Mouse (Mus musculus) midbrain, embryonic 11.5 days (tissue): ENCODE data around the gene Cenpb. TPM values are rescaled to one million over a fixed set of nuclear protein-coding genes. Genes with fewer than 3 reads are reported as not detected.

Experiments used
- ATAC-seq: fragments of 200-750 bp; cut with Nextera tagmentation; 2 replicates; pipeline ENCODE4 v1.8.0; 2017; ENCODE audit warnings: moderate TSS enrichment, moderate library complexity; ENCODE audit not compliant: low FRiP score
- DNase-seq: peaks from one replicate; pipeline ENCODE4 v3.0.0; 2015; ENCODE audit warnings: low spot score; ENCODE audit errors: missing footprints
- H3K27ac ChIP-seq: fragments of 300-500 bp; sonication (generic); 2 replicates; pipeline ENCODE4 v1.5.1; 2014; ENCODE audit warnings: low read depth, low read length
- H3K27me3 ChIP-seq: fragments of 300-500 bp; sonication (generic); 2 replicates; pipeline ENCODE4 v1.6.1; 2014; ENCODE audit warnings: mild to moderate bottlenecking, low read length, moderate library complexity, mixed read lengths; ENCODE audit not compliant: control insufficient read depth, insufficient read depth
- H3K36me3 ChIP-seq: fragments of 300-500 bp; sonication (generic); 2 replicates; pipeline ENCODE4 v1.6.1; 2014; ENCODE audit warnings: mild to moderate bottlenecking, low read length, moderate library complexity, mixed read lengths; ENCODE audit not compliant: control insufficient read depth, insufficient read depth
- H3K4me1 ChIP-seq: fragments of 300-500 bp; sonication (generic); 2 replicates; pipeline ENCODE4 v1.6.1; 2014; ENCODE audit warnings: low read length; ENCODE audit not compliant: control insufficient read depth, insufficient read depth
- H3K4me2 ChIP-seq: fragments of 300-500 bp; sonication (generic); 2 replicates; pipeline ENCODE4 v1.6.1; 2014; ENCODE audit warnings: mild to moderate bottlenecking, moderate library complexity
- H3K4me3 ChIP-seq: fragments of 300-500 bp; sonication (generic); 2 replicates; pipeline ENCODE4 v1.5.1; 2014; ENCODE audit warnings: low read depth, low read length
- H3K9ac ChIP-seq: fragments of 300-500 bp; sonication (generic); 2 replicates; pipeline ENCODE4 v1.6.1; 2014; ENCODE audit warnings: low read length
- H3K9me3 ChIP-seq: fragments of 300-500 bp; sonication (generic); 2 replicates; pipeline ENCODE4 v1.6.1; 2016; ENCODE audit warnings: low read length; ENCODE audit not compliant: control insufficient read depth
- WGBS: fragments of 180-500 bp; shearing (Covaris S2); extraction: QIAGEN DNeasy Blood & Tissue Kit; methylation state at CpG from one replicate; pipeline ENCODE4 v1.1.7; 2014; 5-methylcytosine and 5-hydroxymethylcytosine counted together
- polyA plus RNA-seq: library from polyadenylated mRNA; unstranded; fragments of >200 nt; fragmentation: Nextera tagmentation; extraction: Ambion mirVana; gene quantifications from 2 replicates; pipeline ENCODE4 v1.2.1, GENCODE M21; 2014

Cenpb gene
- polyA plus RNA-seq, 1 experiment from 2014 or later, result 9.5 TPM

DNA sequence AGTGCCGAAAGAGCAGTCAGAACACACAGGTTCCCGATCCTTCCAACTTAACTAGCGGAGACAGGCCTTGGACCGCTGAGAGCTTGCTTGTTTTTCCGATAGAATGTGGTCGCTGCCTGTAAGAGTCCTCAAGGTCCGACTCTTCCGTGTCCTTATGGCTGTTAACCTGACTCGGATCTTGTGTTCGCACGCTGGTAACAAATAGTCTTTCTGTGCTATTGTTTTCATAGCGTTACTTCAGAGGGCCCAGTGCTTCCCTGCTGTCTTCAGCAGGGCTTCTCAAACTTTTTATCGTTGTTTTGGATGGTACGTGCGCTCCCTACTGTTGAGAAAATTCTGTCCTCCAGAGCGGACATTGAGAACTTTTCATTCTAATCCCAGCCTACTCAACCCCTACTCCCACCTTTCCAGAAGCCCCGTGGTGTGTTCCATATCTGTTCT is 19.2 kb downstream of the Cenpb start:
- Histone ChIP-seq H3K9me3 (no peaks in the 10 kb centered on the region), H3K27ac (peak overlapping the region; percentile 90), H3K36me3 (no peaks in the 10 kb centered on the region), H3K9ac (peak overlapping the region; percentile 72), H3K4me2 (peak overlapping the region; percentile 68), H3K27me3 (no peaks in the 10 kb centered on the region), H3K4me3 (peak overlapping the region; percentile 63), H3K4me1 (peaks cover 20% of the 10 kb centered on the region)
- ATAC-seq, result no peak
- 1% methylated on average over 17 of the region's 17 CpGs for WGBS
- DNase-seq, result no peak

GRCm38 (mm10) chr2:131159938-131160581 is 19.8 kb downstream of the Cenpb start, which contains the start of gene 1700037H04Rik:
Gene 1700037H04Rik, minus strand, starts transcription at chr2:131160081.
- under 1% methylated on average over 54 of the region's 54 CpGs for WGBS
- Histone ChIP-seq H3K36me3 (no peaks in the 10 kb centered on the region), H3K9ac (peak within 1 kb of the TSS; percentile 72), H3K4me3 (peak within 1 kb of the TSS; percentile 63), H3K9me3 (no peaks in the 10 kb centered on the region), H3K27ac (peak within 1 kb of the TSS; percentile 90), H3K27me3 (no peaks in the 10 kb centered on the region), H3K4me2 (peak within 1 kb of the TSS; percentile 85), H3K4me1 (peaks cover 20% of the 10 kb centered on the region)
- peak; percentile 97 for ATAC-seq
- peak; percentile 99 for DNase-seq

DNA sequence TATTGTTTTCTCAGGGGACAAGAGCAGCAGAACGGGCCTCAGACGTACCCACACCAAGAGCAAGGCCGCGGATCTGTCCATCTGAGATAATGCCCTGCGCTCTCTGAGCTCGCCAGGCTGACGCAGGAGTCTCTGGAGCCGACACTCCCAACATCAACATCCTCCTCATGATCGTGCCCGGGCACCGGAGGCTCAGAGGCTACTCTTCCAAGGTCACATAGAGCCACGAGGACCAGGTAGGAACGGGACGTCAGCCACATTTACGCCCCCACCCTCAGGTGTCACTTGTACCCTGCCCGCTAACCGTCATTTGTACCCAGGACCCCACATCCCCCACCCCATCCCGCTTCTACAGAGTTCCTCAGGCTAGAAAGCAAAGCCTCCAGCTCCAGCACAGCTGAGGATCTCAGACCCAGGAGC is 20.4 kb downstream of the Cenpb start:
- Histone ChIP-seq H3K9me3 (no peaks in the 10 kb centered on the region), H3K4me3 (peak overlapping the region; percentile 63), H3K27ac (peak overlapping the region; percentile 32; the same call in 1 of the 2 replicates), H3K4me1 (peaks cover 20% of the 10 kb centered on the region), H3K36me3 (no peaks in the 10 kb centered on the region), H3K9ac (peak overlapping the region; percentile 69), H3K4me2 (peak overlapping the region; percentile 85), H3K27me3 (no peaks in the 10 kb centered on the region)
- DNase-seq, result no peak
- ATAC-seq, result peak; percentile 74
- under 1% methylated on average over 18 of the region's 18 CpGs for WGBS

DNA sequence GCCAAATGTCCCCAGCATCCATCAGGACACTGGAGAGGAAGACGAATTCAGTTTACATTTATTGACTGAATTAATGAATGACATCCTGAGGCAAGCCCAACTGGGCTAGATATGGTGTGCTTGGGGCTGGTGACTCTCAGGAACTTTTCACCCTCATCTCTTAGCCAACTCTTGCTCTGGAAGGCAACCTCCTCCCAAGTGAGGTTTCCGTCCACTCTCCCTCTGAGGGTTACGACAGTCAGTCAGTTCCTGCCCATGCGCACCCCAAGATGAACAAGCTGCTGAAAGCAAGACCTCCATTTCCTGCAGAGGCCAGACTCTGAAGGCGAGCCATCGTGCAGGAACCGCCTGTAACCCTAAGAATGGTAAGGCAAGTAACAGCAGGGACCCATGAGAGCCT is 22.9 kb downstream of the Cenpb start:
- Histone ChIP-seq H3K4me2 (no peak overlapping the region), H3K27me3 (no peaks in the 10 kb centered on the region), H3K36me3 (peaks cover 5% of the 10 kb centered on the region; the same call in 1 of the 2 replicates), H3K4me3 (no peak overlapping the region), H3K9me3 (no peaks in the 10 kb centered on the region), H3K4me1 (peaks cover 20% of the 10 kb centered on the region), H3K9ac (no peak overlapping the region), H3K27ac (no peak overlapping the region)
- 97% methylated on average over 7 of the region's 7 CpGs for WGBS
- ATAC-seq (no peak), DNase-seq (no peak)

DNA sequence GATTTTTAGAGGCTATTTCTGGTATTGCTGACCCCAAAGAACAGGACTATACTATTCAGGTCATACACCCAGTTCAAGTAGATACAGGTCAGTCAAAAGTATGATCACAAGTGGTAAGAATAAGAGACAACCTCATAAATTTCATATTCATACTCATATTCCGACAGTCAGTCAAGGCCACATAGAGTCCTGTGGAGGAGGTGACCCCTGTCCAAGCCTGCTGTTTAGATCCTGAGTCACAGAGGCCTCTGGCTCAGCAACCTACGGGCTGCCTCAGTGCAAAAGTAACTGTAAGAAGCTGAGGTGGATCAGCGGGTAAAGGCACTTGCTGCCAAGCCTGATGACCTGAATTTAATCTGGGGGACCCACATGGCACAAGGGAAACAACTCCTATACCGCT is 25.8 kb downstream of the Cenpb start:
- Histone ChIP-seq H3K4me3 (no peak overlapping the region), H3K9ac (no peak overlapping the region), H3K36me3 (peaks cover 13% of the 10 kb centered on the region), H3K4me2 (no peak overlapping the region), H3K4me1 (peaks cover 13% of the 10 kb centered on the region), H3K27me3 (no peaks in the 10 kb centered on the region), H3K27ac (no peak overlapping the region), H3K9me3 (no peaks in the 10 kb centered on the region)
- DNase-seq, result peak; percentile 66
- 94% methylated on average over 4 of the region's 4 CpGs for WGBS
- ATAC-seq, result no peak

GRCm38 (mm10) chr2:131152166-131152730 is 27.6 kb downstream of the Cenpb start:
- ATAC-seq (no peak), DNase-seq (peak; percentile 44)
- Histone ChIP-seq H3K36me3 (peaks cover 23% of the 10 kb centered on the region), H3K27me3 (no peaks in the 10 kb centered on the region), H3K9ac (no peak overlapping the region), H3K4me3 (no peak overlapping the region), H3K9me3 (no peaks in the 10 kb centered on the region), H3K4me1 (peaks cover under 1% of the 10 kb centered on the region; the same call in 1 of the 2 replicates), H3K27ac (no peak overlapping the region), H3K4me2 (no peak overlapping the region)
- 83% methylated on average over 6 of the region's 7 CpGs for WGBS

DNA sequence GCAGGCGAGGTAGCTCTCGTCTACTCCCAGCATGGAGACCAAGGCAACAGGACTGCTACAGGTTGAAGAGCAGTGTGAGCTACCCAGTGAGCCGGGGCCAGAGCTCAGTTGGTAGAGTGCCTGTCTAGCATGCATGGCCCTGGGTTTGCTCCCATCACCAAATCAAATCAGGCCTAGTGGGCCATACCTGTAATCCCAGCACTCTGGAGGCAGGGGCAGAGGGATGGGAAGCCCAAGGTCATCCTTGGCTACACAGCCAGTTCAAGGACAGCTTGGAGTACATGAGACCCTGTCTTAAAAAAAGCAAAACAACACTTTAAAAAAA is 30.7 kb downstream of the Cenpb start:
- Histone ChIP-seq H3K9ac (no peak overlapping the region), H3K27ac (no peak overlapping the region), H3K36me3 (peaks cover 35% of the 10 kb centered on the region), H3K4me3 (no peak overlapping the region), H3K9me3 (no peaks in the 10 kb centered on the region), H3K4me1 (no peaks in the 10 kb centered on the region), H3K27me3 (no peaks in the 10 kb centered on the region), H3K4me2 (no peak overlapping the region)
- 95% methylated on average over 3 of the region's 3 CpGs for WGBS
- DNase-seq, result no peak
- ATAC-seq, result no peak

GRCm38 (mm10) chr2:131148353-131149253 is 31.3 kb downstream of the Cenpb start:
- WGBS, result 89% methylated on average over 8 of the region's 8 CpGs
- Histone ChIP-seq H3K4me3 (no peak overlapping the region), H3K4me2 (no peak overlapping the region), H3K27ac (no peak overlapping the region), H3K27me3 (no peaks in the 10 kb centered on the region), H3K4me1 (no peaks in the 10 kb centered on the region), H3K9ac (no peak overlapping the region), H3K9me3 (no peaks in the 10 kb centered on the region), H3K36me3 (peaks cover 35% of the 10 kb centered on the region)
- ATAC-seq (no peak), DNase-seq (no peak)

DNA sequence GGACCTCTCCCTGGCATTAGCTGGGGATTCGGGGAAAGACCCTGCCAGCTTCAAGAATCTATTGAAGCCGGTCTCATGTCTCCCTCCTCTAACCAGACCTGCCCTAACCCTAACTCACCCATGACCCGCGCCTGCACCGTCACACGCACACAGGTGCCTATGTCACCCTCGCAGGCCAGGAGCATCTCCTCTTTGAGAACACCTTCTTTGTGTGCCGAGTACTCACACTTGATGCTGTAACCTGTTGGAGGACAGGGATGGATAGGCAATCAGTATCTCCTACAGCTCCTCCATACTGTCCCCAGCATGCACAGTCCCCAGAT is 32.9 kb downstream of the Cenpb start:
- Histone ChIP-seq H3K4me2 (no peak overlapping the region), H3K4me3 (no peak overlapping the region), H3K27ac (no peak overlapping the region), H3K4me1 (peaks cover 3% of the 10 kb centered on the region; the same call in 1 of the 2 replicates), H3K9ac (no peak overlapping the region), H3K27me3 (no peaks in the 10 kb centered on the region), H3K36me3 (peaks cover 30% of the 10 kb centered on the region), H3K9me3 (no peaks in the 10 kb centered on the region)
- DNase-seq, result peak; percentile 72
- ATAC-seq, result no peak
- 93% methylated on average over 8 of the region's 8 CpGs for WGBS
